Comparison of ENCODE assay signal across 20 mouse cellular contexts in genomic region chr10:121439310-121439731, GRCm38 (mm10). TPM values are rescaled to one million over a fixed set of nuclear protein-coding genes. Genes with fewer than 3 reads are reported as not detected.
DNase-seq lines count a peak whose midpoint lies in the region; ATAC-seq and TF ChIP-seq lines count a peak whose summit lies in the region.
"Had no signal": no experiment of that assay in that cellular context is flagged by ENCODE, and none has a peak within 500 bp of the region (broad histone marks: within the 10 kb centered on the region; RNA-seq: fewer than 3 reads in every experiment).

No protein-coding gene starts in this region.

- peak overlapping the region; percentile 48 for H3K27ac ChIP-seq in lung, embryonic 15.5 days
- H3K27ac ChIP-seq in heart, embryonic 16.5 days (ENCODE audit: low read length): peak overlapping the region; percentile 9; the same call in 1 of the 2 replicates
- H3K27ac ChIP-seq: neural tube, embryonic 15.5 days had no signal

- H3K4me2 ChIP-seq in lung, embryonic 15.5 days: no peak overlapping the region
- H3K4me2 ChIP-seq in heart, embryonic 16.5 days (ENCODE audit: low read depth, low read length): no peak overlapping the region
- H3K4me2 ChIP-seq: midbrain, embryonic 11.5 days; neural tube, embryonic 15.5 days had no signal

- H3K36me3 ChIP-seq in lung, embryonic 15.5 days: no peaks in the 10 kb centered on the region
- H3K36me3 ChIP-seq in heart, embryonic 16.5 days (ENCODE audit: control insufficient read depth, insufficient read depth): no peaks in the 10 kb centered on the region
- H3K36me3 ChIP-seq: neural tube, embryonic 15.5 days had no signal

- no peak for ATAC-seq in lung, embryonic 15.5 days (ENCODE audit: borderline replicate concordance, extremely low read depth, low FRiP score, low TSS enrichment)
- ATAC-seq in heart, embryonic 16.5 days (replicated peaks; ENCODE audit: extremely low read depth, insufficient read depth, low FRiP score): no peak
- ATAC-seq: forebrain, postnatal 0 days had no signal

- WGBS in lung, embryonic 15.5 days: 47% methylated on average over 12 of the region's 12 CpGs
- 29% methylated on average over 12 of the region's 12 CpGs for WGBS in lung, adult 2 months
- 37% methylated on average over 12 of the region's 12 CpGs for WGBS in heart, embryonic 16.5 days

- DNase-seq in heart, adult 8-10 months (ENCODE audit: low spot score): peak; percentile 71
- DNase-seq in heart, postnatal 14 days: no peak
- DNase-seq in lung, adult 2 months: no peak
- DNase-seq in yolk sac, embryonic 10.5 days (ENCODE audit: low spot score): peak; percentile 53
- DNase-seq in adrenal gland, postnatal 14 days: no peak
- DNase-seq: B cell, adult 2 months; cerebellum, adult 11 months; cerebellum, postnatal 36 days; forebrain, postnatal 0 days; gastrocnemius, postnatal 10 days; kidney, postnatal 14 days; left cerebral cortex, postnatal 4 days; retina, postnatal 1 day; thymus, postnatal 25 days had no signal

- no peak overlapping the region; the same call in 1 of the 2 replicates for H3K9ac ChIP-seq in lung, embryonic 15.5 days
- no peak overlapping the region for H3K9ac ChIP-seq in heart, embryonic 16.5 days (ENCODE audit: low read length)
- H3K9ac ChIP-seq: forebrain, postnatal 0 days; neural tube, embryonic 15.5 days had no signal

- no peaks in the 10 kb centered on the region for H3K9me3 ChIP-seq in lung, embryonic 15.5 days
- H3K9me3 ChIP-seq in heart, embryonic 16.5 days (replicated peaks; ENCODE audit: control insufficient read depth, low read length): no peaks in the 10 kb centered on the region
- H3K9me3 ChIP-seq: embryonic facial prominence, embryonic 10.5 days; neural tube, embryonic 15.5 days had no signal

- H3K4me1 ChIP-seq in lung, embryonic 15.5 days: peaks cover 72% of the 10 kb centered on the region
- H3K4me1 ChIP-seq in lung, adult 2 months (ENCODE audit: control insufficient read depth, insufficient read depth, low read length): peaks cover 27% of the 10 kb centered on the region
- H3K4me1 ChIP-seq in heart, embryonic 16.5 days (ENCODE audit: control insufficient read depth, insufficient read depth, low read length): peaks cover 43% of the 10 kb centered on the region

- H3K4me3 ChIP-seq in lung, embryonic 15.5 days: no peak overlapping the region
- H3K4me3 ChIP-seq in lung, adult 2 months (replicated peaks; ENCODE audit: extremely low read depth, low read depth, low read length): no peak overlapping the region
- no peak overlapping the region for H3K4me3 ChIP-seq in heart, embryonic 16.5 days (ENCODE audit: low read length)
- H3K4me3 ChIP-seq: embryonic facial prominence, embryonic 10.5 days; erythroblast, embryonic 14.5 days; neural tube, embryonic 15.5 days had no signal

- intact Hi-C loops in heart, postnatal 14 days (cut with DNase I): no loop called here

- no peaks in the 10 kb centered on the region for H3K27me3 ChIP-seq in lung, embryonic 15.5 days
- no peaks in the 10 kb centered on the region for H3K27me3 ChIP-seq in heart, embryonic 16.5 days (ENCODE audit: control insufficient read depth, insufficient read depth, low read length)
- H3K27me3 ChIP-seq: neural tube, embryonic 15.5 days had no signal

- TF ChIP-seq CTCF in lung, adult 2 months (IDR thresholded peaks at IDR 0.05; ENCODE audit: insufficient read depth, low read length): no peak

- no peak for TF ChIP-seq POLR2A in lung, adult 2 months (IDR thresholded peaks at IDR 0.05; ENCODE audit: borderline replicate concordance, extremely low read depth, low read depth, low read length)

RNA-seq across cellular contexts. Expression of gene Rassf3, which starts 36.8 kb away (rescaled TPM):
- 100 to 1,000 TPM; 131 to 151 (median 141) TPM for total RNA-seq in heart, adult 8-10 months (2022)
- total RNA-seq in heart, postnatal 14 days (2021): 100 to 1,000 TPM; 120 to 125 TPM
- polyA plus RNA-seq in lung, embryonic 15.5 days (2015; fragmentation: Nextera tagmentation; extraction: Ambion mirVana): 18.3 and 20.8 TPM in 2 replicates
- 66.7 and 97.0 TPM in 2 replicates for polyA plus RNA-seq in lung, adult 2 months (2012; rRNA removed)
- 24.1 and 24.8 TPM in 2 replicates for polyA plus RNA-seq in heart, embryonic 16.5 days (2015; fragmentation: Nextera tagmentation; extraction: Ambion mirVana)
- total RNA-seq in adrenal gland, postnatal 14 days (2021): 40.1 and 41.1 TPM in 2 replicates

Comparison
In these comparisons a context has a peak if more than half of its experiments do, and no peak if none do; other contexts are left out.
1. DNase-seq: peak in heart, adult 8-10 months (single experiment) and yolk sac, embryonic 10.5 days (single experiment); none in heart, postnatal 14 days (0 of 2), lung, adult 2 months (single experiment) and adrenal gland, postnatal 14 days (single experiment).